Mouse (Mus musculus) bone marrow, adult 2 months (tissue): Measurements from ENCODE around the gene Tenm3.

Source experiments
- CTCF ChIP-seq: fragments of 200-500 bp; IDR thresholded peaks from 2 replicates; pipeline ENCODE4 v1.5.1; 2011; ENCODE audit warnings: low read length, control low read depth; ENCODE audit not compliant: control insufficient read depth, insufficient read depth
- POLR2A ChIP-seq: fragments of 200-500 bp; IDR thresholded peaks from 2 replicates; pipeline ENCODE4 v1.6.1; 2011; ENCODE audit warnings: low read depth, mild to moderate bottlenecking, control low read depth, low read length, borderline replicate concordance; ENCODE audit not compliant: control insufficient read depth

DNA sequence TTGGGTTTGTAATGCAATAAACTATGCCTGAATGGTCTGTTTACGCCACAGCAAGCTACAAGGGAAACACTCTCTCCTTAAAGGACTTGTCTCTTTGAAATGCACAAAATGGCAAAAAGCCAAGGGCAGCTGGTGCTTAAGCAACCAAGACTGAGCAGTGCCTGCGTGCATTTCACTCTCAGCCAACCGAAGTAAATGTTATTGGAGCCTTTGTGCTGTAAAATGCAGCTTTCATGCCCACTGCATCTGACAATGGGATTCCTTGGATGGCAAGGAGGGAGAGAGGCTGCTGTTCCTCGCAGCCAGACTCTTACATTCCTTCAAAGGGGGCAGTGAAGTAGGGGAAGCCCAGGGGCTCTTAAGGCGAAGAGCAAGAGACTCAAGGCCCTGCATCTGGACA lies 385.4 kb downstream of the Tenm3 start:
- TF ChIP-seq POLR2A (no peak), CTCF (no peak)
